Mouse (Mus musculus) brown adipose tissue, adult 24 weeks (tissue): ENCODE measurements around the gene 9430097D07Rik. TPM values are rescaled to one million over a fixed set of nuclear protein-coding genes. Genes with fewer than 3 reads are reported as not detected.

Experiments
- H3K27ac ChIP-seq: fragments of 200-500 bp; replicated peaks from 2 replicates; pipeline ENCODE4 v1.5.1; 2012; ENCODE audit warnings: low read depth, mild to moderate bottlenecking, low read length
- H3K4me1 ChIP-seq: fragments of 200-500 bp; 2 replicates; pipeline ENCODE4 v1.6.1; 2012; ENCODE audit warnings: low read length, mixed read lengths; ENCODE audit not compliant: control insufficient read depth, insufficient read depth, insufficient read length
- H3K4me3 ChIP-seq: fragments of 200-500 bp; 2 replicates; pipeline ENCODE4 v1.5.1; 2012; ENCODE audit warnings: low read depth, mild to moderate bottlenecking, low read length, moderate library complexity; ENCODE audit not compliant: insufficient read depth
- polyA plus RNA-seq: library from polyadenylated mRNA; stranded (reverse); fragments of >200 nt; gene quantifications from 2 replicates; pipeline ENCODE4 v1.2.4, GENCODE M21; 2012; ENCODE audit not compliant: missing spikeins, insufficient read depth, insufficient read length

The 9430097D07Rik gene
- polyA plus RNA-seq, 1 experiment: not detected

DNA sequence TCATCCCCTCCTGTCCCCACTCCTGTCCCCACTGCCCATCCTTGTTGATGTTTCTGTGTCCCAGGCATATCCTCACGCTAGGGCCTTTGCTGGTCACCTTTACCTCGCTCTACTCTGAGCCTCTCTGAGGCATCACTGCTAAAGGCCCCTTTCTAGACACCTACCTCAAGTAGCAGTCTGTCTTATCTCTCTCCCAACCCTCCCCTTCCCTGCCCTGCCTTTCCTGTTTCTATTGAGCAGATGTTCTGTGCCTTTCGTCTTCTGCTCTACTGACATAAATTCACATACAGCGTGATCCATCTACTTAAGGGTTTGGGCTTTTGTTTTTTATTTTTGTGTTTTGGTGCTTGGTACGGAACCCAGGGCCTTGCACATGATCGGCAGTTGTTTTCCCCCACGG, 19.5 kb downstream of the 9430097D07Rik start:
- Histone ChIP-seq H3K27ac (no peak overlapping the region), H3K4me3 (no peak overlapping the region), H3K4me1 (peaks cover 5% of the 10 kb centered on the region; the same call in 1 of the 2 replicates)

DNA sequence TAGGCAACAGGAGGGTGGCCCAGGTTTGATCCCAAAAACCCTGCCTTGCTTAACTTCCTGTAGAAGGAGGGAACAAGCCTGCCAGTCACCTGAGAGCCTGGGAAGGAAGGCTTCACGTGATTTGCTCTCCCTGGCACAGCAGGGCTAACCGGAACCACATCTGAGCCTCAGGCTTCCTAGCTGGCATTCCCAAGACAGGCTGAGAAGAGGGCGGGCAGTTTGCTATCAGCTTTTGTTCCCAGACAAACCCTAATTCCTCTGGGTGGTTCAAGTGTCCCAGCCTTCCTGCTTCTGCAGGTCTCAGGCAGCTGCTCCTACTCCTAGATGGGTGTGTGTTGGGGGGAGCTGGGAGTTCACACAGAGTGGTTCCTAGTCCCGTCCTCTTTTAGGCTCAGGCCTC, 20.0 kb downstream of the 9430097D07Rik start:
- Histone ChIP-seq H3K4me3 (no peak overlapping the region), H3K4me1 (peaks cover 5% of the 10 kb centered on the region; the same call in 1 of the 2 replicates), H3K27ac (no peak overlapping the region)

DNA sequence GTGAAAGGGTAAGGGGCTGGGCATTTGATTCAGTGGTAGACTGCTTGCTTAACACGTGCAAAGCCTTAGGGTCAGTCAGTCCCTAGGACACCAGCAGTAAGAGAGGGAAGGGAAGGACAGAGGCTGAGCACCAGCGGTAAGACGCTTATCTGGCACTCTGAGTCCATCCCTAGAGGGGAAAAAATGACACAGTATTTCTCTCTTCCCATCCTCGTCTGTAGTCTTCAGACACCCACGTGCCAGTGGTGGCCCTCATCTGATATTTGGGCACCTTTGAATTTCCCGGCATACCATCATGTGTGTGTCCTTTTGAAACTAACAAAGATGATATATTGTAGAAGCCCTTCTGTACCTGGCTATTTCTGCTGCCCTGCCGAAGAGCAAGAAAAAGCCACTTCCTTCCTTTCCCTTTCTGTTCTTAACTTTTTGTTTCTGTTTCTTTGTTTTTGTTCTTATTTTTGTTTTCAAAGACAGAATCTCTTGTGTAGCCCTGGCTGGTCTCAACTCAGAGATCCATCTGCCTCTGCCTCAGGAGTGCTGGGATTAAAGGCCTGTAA, 21.8 kb downstream of the 9430097D07Rik start:
- no peak overlapping the region for H3K4me3 ChIP-seq
- peaks cover 19% of the 10 kb centered on the region for H3K4me1 ChIP-seq
- H3K27ac ChIP-seq: no peak overlapping the region

- H3K4me3 ChIP-seq: no peak overlapping the region
- H3K4me1 ChIP-seq: peaks cover 39% of the 10 kb centered on the region
- H3K27ac ChIP-seq: no peak overlapping the region
These were observed 24.2 kb downstream of the 9430097D07Rik start for GRCm38 (mm10) chr2:32551236-32551635.

GRCm38 (mm10) chr2:32549764-32550163, 25.7 kb downstream of the 9430097D07Rik start:
- Histone ChIP-seq H3K4me3 (no peak overlapping the region), H3K27ac (no peak overlapping the region), H3K4me1 (peaks cover 36% of the 10 kb centered on the region)

GRCm38 (mm10) chr2:32549171-32549570, 26.3 kb downstream of the 9430097D07Rik start:
- H3K4me3 ChIP-seq: no peak overlapping the region
- H3K4me1 ChIP-seq: peaks cover 36% of the 10 kb centered on the region
- no peak overlapping the region for H3K27ac ChIP-seq

DNA sequence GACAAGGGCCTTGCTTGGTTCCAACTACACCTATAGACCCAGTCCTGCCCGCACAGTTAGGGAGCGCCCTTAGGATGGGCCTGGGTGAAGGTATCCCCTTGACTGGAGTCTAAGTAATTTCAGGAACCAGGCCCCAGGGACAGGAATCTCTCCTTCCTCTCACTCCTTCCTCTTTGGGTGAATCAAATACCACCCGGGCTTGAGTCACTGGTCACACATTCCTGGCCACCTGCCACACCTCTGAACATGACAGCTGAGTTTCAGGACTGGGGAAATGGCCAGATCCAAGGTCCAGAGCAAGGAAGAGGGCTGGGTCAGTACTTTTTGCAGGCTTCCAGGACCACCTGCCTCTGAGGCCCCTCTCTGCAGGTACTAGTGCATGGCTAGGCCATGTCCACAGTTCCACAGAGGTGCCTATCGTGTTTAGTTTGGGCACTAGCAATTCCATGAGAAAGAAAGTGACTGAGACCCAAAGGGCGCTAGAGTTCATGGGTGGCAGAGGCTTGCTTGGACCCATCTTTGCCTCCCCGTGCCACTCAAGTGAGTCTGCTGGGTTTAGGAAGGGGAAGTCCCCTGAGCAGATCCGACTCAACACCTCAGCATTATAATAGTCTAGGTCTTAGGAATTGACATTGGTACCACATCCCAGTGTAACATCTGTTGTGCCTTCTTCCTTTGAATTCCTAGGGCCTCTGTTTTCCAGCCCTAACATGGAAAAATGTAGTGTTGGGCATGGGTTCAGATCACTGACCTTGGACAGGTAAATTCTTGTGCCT, 27.3 kb downstream of the 9430097D07Rik start:
- peaks cover 40% of the 10 kb centered on the region for H3K4me1 ChIP-seq
- no peak overlapping the region for H3K4me3 ChIP-seq
- H3K27ac ChIP-seq: no peak overlapping the region

DNA sequence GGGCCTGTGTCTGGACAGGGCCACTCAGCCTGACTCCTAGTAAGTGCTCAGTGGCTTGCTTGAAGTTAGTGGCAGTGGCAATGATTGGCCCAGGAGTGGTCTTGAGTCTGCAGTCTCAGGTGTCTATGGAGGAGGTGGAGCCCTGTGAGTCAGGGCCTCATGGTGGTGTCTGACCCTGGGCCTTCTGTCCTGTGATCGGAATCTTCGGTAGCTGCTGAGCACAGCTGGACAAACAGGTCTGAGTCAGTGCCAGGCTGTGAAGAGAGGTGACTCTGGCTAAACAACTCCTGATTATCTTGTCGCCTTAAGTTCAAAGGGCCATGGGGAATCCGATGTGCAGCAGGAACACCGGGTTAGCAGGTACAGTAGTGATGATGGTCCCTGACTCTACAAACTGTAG, 28.1 kb downstream of the 9430097D07Rik start:
- no peak overlapping the region for H3K4me3 ChIP-seq
- H3K27ac ChIP-seq: no peak overlapping the region

DNA sequence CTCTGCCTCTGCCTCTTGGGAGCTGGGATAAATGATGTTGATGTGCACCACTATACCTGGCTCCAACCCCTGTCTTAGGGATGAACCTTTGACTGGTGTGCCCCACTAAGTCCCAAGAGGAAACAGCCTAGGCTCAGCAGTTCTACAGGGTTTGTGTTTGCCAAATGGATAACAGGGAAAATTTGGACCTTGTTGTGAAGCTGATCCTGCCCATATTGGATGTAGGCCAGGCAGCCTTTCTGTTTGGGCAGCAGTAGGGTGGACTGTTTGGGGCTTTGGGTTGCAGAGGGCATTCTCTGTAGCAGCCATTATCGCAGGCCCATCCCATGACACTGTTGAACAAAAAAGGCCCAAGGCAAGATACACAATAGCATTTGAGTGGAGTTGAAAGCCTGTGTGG, 28.5 kb downstream of the 9430097D07Rik start:
- no peak overlapping the region for H3K27ac ChIP-seq
- H3K4me1 ChIP-seq: peaks cover 52% of the 10 kb centered on the region
- H3K4me3 ChIP-seq: no peak overlapping the region

More for the DNA sequence above, 28.1 kb downstream of the 9430097D07Rik start:
- H3K4me1 ChIP-seq: peaks cover 48% of the 10 kb centered on the region

- H3K4me3 ChIP-seq: no peak overlapping the region
- no peak overlapping the region for H3K27ac ChIP-seq
- peaks cover 59% of the 10 kb centered on the region for H3K4me1 ChIP-seq
These were observed 32.4 kb downstream of the 9430097D07Rik start for GRCm38 (mm10) chr2:32543031-32543449.

DNA sequence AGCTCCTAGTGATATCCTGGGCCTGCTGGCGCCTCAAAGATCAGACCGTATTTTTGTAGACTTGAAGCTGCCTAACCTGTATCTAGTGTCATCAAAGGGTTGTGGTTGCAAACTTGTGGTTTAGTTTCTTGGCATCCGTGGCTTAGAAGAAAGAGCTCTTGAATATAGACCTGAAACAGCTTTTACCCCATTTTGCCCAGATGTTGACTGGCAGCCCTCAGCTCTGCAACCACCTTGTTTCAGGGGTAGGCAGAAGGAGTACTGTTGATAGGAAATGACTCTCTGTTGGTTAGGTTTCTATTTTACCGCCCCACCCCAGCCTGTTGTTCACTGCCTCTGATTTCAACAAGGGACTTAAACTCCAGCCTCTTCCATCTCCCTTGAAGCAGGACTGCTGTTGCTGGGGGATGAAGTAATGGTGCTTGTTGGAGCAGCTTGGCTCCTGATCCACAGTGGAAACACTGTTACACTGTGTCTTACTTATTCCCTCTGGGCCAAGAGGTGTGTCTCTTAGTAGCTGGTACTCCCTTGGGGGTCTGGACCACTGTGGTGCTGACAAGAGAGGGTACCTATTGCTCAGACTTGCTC, 33.4 kb downstream of the 9430097D07Rik start:
- Histone ChIP-seq H3K27ac (no peak overlapping the region), H3K4me3 (no peak overlapping the region), H3K4me1 (peaks cover 57% of the 10 kb centered on the region)

- Histone ChIP-seq H3K4me1 (peaks cover 52% of the 10 kb centered on the region), H3K27ac (no peak overlapping the region)
These were observed 34.1 kb downstream of the 9430097D07Rik start for GRCm38 (mm10) chr2:32541333-32541908.

DNA sequence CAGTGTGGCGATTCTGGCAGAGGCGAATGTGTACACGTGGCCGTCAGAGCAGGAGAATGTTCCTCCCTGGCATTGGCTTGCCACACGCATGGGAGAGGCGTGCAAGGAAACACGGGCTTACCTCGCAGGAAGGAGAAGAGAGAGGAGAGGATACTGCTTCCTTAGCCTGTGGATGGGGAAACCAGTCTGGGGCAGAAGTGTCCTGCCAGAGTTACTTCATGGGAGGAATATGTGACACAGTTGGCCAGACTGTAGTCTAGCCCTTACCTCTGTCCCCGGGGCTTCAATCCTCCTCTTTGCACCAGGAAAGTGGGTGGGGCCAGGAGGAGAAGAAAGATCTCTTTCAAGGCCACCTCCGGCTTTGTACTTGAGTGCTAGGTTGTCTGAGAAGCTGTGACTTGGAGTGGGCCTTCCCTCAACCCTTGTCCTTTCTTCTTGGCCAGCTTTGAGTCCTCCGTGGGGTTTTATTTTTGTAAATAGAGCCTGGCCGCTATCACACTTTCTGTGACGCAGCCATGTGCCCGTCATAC, 36.0 kb downstream of the 9430097D07Rik start:
- peaks cover 52% of the 10 kb centered on the region for H3K4me1 ChIP-seq
- peak overlapping the region; percentile 23 for H3K4me3 ChIP-seq
- H3K27ac ChIP-seq: peak overlapping the region; percentile 75; the same call in 1 of the 2 replicates

More at GRCm38 (mm10) chr2:32541333-32541908, 34.1 kb downstream of the 9430097D07Rik start:
- H3K4me3 ChIP-seq: no peak overlapping the region

DNA sequence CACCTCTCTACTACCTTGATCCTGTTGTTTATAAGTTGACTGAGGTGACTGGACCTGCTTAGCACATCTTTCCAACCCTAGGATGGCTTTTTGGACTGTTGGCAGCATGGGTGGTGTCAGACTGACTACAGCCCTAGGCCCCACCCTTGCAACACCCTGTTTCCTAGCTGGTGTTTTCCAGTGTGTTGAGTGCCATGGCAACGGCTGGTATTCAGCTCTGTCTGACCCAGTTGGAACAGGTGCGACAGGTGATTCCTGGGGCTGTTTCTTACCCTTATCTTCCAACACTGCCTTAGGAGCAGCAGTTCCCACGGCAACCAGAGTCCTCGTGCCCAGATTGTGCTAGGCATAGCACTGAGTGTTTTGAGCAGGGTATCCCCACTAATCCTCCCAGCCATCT, 37.0 kb downstream of the 9430097D07Rik start:
- Histone ChIP-seq H3K27ac (peak overlapping the region; percentile 75), H3K4me3 (peak overlapping the region; percentile 87), H3K4me1 (peaks cover 55% of the 10 kb centered on the region)

GRCm38 (mm10) chr2:32537941-32538340, 37.5 kb downstream of the 9430097D07Rik start:
- Histone ChIP-seq H3K27ac (peak overlapping the region; percentile 75), H3K4me3 (peak overlapping the region; percentile 87), H3K4me1 (peaks cover 53% of the 10 kb centered on the region)
